Mouse (Mus musculus): ENCODE measurements around the gene Cyb5r3.

Cyb5r3 gene

DNA sequence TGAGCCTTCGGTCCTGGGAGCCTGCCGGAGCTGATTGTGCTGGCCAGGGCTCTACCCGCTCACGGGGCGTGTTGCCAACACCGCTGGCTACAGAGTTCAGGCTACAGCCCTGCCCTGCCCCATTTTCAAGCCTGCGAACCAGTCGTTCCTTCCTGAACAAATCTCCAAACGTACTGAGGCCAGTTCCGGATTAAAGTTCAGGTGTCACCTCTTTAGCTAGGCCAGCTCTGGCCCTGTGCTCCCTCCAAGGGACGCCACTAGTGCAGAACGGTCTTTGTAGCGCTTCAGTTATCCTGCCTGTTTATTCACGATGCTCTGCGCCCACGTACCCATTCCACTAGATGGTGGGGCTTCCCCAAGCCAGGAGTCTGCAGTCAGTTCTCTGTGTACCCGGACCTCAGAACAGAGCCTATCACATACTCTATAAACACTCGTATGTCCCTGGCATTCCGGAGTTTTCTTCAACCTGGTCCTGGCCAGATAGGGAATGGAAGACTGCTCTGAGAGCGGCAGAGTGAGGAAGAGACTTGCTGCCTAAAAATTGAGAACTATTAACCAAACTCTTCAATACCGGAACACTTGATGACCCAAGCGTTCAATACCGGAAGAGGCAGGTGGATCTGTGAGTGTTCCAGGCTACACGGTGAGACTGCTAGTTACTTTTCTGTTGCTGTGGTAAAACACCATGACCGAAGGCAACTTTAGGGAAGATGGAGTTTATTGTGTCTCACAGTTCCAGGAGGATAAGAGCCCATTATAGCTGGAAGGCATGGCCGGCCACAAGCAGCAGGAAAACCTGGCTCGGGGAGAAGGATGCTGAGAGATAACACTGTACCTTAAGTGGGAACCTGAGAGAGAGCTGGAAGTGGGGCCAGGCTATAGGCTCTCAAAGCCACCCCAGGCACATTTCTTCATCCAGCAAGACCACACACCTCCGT, at the start of gene Cyb5r3:
TSS of gene Cyb5r3 (minus strand) at position 101 of the 938 bp plus-strand sequence.
- DNase-seq (ENCODE audit: inconsistent ontology term) = no peak

DNA sequence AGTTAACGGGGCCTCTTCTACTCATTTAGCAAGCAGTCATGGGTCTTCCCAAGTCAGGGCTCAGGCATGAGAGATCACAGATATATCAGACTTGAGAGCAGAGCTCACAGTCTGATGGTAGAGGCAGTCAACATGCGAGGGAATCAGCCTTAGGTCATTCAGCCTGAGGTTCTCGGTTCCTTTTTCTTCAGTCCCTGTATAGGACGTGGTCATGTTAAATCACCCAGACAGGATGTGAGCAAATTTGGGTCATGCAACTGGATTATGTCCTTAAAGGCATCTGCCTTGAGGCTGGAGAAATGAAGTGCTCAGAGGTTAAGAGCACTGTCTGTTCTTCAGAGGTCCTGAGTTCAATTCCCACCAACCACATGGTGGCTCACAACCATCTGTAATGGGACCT, 49.3 kb upstream of the Cyb5r3 start:
- DNase-seq (ENCODE audit: inconsistent ontology term) = no peak

DNA sequence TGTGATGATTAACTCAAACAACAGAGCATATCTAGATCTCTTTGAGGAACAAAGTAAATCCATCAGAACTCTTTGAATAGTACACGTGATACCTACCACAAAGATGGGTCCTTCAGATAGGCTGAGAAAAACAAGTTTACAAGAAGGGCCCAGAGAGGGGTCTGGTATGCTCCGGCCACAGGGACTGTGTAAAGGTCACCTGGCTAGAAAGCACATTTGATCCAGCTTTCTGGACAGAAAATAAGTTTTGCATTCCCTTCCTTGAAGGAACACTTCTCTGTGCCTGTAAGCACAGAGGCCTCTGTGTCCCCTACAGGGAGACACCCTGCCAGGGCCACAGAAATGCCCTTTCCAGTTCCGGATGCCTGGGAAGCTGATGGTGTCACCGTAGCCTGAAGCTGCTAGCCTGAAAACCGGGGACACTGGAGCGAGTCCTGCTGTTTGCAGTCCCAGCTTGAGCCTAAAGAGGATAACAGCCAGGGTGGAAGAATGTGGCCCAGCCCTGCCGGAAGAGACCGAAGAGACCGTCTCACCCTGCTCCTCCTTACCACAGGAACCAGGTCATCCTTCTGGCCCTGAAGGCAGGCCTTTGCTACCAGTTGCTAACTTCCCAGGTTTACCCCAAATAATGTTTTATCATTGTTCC, 48.1 kb upstream of the Cyb5r3 start:
- no peak for DNase-seq (ENCODE audit: inconsistent ontology term)

DNA sequence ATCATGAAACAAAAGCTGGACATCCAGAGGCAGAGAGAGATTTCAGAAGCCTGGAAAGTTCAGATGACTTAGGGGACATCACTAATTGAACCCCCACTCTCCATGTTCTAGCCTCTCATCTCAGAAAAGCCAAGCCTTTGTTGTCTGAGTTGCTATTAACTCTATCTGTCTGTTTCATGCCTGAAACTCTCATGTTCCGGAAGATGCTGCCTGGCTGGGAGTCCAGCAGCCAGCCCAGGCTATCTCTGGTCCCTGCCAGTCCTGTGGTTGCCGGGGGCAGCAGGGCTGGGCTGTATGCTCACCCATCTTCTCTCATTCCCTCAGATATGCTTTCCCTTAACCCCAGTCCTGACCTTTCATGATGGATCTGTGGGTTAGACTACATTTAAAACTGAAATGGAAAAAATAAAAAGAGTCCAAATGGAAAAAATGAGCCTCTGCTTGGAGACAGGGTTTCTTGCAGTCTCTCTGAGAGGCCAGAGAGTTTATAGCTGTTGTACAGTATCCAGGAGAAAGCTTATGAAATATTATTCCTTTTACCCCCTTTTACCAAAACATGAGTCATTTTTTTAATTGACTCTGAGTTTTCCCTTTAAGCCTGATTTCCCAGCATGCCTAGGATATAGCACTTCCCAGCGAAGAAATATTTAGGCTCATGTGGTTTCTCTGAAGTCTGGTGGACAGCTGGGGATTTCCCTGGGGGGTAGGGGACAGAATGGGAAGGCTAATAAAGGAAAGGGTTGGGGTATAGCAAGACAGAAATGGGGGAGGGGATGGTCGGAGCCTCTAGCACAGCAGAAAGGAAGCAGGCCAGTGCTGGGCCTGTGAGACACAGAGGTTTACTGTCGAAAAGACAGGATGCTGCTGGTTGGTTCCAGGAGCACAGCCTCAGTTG, 43.2 kb upstream of the Cyb5r3 start:
- peak; percentile 81 for DNase-seq (ENCODE audit: inconsistent ontology term)

DNA sequence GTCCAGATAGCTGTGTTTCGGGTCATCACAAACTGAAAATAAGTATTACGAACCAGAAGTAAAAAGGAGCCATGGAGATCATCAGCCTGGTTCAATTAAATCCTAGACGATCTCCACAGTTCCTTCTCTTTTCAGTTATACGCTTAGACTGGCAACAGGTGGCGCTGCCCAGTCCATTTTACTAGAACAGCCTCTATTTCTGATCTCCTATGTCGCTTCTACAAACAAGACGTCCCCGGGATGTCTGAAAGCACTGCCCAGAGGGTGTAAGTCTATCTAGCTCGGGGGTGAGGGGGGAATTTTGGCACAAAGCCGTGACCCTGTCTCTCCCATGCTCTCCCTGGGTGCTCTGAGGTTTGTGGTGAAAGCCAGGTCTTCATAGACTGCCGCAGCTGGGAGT, 37.8 kb upstream of the Cyb5r3 start:
- DNase-seq (ENCODE audit: inconsistent ontology term) = no peak

DNA sequence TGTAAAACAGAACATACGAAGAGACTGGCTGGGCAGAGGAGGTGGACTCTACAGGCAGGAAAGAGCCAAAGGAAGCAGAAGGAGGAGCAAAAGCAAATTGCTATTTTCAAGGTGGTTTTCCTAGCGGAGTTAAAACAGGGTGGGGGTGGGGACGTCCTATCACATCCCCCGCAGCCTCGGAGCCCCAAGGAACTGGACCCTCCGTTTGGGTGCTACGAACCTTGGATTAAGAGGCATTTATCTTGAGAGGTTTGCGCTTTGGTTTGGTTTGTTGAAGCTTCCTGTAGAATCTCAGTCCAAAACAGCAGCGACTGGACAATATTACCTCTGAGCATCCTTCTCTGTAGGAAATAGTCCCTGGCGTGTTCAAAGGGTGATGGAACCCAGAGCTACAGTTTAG, 37.3 kb upstream of the Cyb5r3 start:
- no peak for DNase-seq (ENCODE audit: inconsistent ontology term)

DNA sequence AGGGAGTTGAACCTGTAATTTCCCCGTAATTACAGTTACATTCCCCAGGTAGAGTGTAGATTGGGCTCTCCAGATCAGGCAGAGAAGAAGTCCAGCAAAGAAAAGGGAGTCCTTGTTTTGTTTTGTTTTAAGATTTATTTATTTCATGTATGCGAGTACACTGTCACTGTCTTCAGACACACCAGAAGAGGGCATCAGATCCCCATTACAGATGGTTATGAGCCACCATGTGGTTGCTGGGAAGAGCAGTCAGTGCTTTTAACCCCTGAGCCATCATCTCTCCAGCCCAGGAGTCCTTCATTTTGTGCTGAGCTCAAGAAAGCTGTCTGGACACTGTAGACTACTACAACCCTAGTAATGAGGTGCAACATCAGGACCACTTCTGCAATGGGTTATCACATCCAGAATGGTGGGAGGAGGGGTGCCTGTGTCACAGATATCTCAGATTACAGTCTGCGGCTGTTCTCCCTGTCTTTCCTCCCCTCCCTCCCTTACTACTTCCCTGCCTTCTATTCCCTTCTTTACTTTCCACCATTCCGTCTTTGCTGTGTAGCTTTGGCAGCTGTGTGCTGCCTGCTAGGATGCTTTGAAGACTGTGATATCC, 36.8 kb upstream of the Cyb5r3 start:
- DNase-seq (ENCODE audit: inconsistent ontology term) = no peak

DNA sequence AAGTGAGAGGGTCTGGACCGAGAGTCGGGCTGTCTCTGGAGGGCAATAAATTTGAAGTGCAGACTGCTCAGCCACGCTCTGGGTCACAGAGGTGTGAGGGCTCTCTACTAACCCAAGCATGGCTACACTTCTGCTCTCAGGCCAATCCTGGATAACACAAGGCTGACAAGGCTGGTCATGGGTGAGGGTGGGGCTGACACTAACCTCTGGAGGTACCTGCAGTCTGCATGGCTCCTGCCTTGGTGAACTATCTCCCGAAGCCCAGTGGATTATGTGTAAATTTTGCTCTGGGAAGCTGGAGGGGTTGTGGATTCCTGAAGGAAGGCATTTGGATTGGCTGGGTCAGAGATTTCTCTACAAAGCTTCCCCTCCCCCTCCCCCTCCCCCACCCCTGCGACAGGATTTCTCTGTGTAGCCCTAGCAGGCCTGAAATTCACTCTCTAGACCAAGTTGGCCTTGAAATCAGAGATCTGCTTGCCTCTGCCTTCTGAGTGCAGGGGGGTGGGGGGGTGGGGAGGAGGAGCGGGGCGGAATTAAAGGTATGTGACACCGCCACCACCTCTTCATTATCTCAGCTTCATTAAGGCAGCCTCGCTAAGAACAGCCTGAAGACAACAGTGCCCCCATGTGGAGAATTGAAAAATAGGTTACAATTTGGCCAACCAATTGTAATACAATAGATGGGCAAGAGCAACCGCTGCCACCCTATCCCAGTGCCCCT, 32.5 kb upstream of the Cyb5r3 start:
- no peak for DNase-seq (ENCODE audit: inconsistent ontology term)

DNA sequence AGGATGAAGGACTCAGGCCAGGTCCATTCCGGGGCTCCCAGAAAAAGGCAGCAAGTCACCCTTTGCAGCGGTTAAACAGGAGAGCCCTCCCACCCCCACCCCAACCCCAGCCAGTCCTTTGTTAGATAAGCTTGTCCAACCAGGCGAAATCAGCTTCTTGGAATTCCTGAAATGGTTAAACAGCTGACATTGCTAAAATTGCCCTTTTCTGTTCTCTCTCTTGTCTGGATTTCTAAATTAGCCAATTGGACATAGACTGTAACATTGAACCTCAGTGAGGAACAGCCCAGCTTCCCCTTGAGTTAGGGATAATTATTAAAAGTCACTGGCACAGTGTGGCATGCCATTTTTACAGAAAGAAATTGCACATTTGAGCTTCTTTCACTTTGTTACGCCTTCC, 30.0 kb upstream of the Cyb5r3 start:
- DNase-seq (ENCODE audit: inconsistent ontology term) = peak; percentile 80

DNA sequence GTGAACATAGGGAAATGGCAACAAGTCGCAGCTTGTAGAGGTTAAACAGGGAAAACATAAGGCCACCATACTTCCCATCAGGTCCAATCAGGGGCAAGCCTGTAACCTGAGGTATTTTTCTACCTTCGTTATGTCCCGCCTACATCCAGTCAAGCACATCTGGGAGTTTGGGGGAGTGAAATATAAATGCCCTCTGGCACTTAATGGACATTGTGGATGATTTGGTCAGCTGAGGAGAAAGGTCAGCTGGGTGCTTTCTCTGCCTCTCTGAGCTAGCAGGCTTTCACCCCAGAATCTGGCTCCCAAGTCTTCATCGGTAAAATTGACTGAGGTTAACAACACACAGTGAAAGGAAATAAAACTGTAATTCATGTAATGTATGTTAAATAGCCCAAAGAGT, 21.0 kb upstream of the Cyb5r3 start:
- DNase-seq (ENCODE audit: inconsistent ontology term) = no peak

DNA sequence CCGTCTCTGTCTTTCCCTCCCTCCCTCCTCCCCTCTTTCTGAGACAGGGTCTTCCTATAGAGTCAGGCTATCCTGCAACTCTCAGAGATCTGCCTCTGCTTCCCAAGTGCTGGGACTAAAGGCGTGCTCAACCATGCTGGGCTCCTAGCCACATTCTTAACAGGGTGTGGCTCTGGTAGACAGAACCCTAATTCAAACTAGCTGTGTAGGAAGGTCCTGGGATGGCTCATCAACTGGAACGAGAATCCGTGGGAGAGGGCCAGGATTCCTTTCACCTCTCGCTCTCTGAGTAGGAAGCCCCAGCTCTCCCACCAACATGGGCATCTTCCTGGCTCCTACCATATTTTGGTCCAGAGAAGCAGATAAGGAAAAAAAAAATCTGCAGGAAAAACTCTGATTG, 10.0 kb upstream of the Cyb5r3 start:
- no peak for DNase-seq (ENCODE audit: inconsistent ontology term)

DNA sequence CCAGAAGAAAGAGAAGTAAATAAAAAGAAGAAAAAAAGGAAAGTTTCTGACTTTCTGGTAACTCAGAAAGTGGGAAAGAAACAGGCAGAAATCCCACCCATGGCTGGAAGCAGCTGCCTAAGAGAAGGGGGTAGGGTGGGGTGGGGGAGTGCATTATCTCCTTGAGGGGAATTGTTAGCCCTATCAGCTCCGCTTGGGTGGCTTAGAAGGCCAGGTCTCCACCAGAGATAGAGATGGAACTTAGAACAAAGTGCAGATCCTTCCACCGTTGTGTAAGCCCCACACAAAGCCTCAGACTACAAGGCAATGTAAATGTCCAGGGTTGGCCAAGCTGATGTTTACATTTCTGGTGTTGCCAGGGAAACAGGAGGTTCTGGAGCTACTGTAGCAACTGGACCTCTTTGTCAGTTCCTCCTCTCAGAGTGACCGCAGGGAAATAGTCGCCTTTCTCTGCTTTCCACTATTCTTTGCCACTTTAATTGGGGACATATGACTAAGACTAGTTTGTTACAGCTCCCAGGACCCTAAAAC, 9.5 kb upstream of the Cyb5r3 start:
- no peak for DNase-seq (ENCODE audit: inconsistent ontology term)

DNA sequence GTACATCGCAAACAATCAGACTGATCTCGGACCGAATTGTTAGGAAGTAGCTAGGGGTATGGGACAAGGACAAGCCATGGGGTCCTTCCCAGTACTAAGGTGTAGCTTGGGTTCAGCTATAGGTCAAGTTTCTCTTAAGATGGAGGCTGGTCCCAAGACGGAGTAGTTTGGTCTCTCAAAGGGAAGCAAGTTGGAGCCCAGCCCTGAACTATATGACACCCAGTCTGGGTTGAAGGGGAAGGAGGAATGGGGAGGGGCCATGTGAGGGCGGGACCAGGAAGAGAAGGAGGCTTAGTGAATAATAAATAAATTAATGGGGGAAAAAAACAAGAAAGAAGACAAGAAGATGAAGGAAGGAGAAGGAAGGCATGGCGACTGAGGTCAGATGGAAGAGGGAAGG, 7.6 kb upstream of the Cyb5r3 start:
- DNase-seq (ENCODE audit: inconsistent ontology term) = no peak

DNA sequence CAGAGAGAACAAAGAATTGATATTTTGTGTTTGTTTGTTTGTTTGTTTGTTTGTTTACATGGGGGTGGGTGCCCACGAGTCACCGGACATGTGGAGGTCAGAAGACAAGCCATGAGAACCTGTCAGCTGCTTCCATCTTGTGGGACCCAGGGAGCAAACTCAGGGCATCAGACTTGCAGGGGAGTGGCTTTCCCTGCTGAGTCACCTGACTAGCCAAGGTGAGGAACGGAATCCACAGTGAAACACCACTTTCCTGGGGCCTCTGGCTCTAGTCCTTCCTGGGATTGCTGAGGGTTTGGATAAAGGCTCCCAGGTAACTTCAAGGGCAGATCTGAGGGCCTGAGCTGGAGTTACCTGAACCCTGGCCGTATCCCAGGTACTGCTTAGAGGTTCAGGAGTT, 4.3 kb upstream of the Cyb5r3 start:
- no peak for DNase-seq (ENCODE audit: inconsistent ontology term)

DNA sequence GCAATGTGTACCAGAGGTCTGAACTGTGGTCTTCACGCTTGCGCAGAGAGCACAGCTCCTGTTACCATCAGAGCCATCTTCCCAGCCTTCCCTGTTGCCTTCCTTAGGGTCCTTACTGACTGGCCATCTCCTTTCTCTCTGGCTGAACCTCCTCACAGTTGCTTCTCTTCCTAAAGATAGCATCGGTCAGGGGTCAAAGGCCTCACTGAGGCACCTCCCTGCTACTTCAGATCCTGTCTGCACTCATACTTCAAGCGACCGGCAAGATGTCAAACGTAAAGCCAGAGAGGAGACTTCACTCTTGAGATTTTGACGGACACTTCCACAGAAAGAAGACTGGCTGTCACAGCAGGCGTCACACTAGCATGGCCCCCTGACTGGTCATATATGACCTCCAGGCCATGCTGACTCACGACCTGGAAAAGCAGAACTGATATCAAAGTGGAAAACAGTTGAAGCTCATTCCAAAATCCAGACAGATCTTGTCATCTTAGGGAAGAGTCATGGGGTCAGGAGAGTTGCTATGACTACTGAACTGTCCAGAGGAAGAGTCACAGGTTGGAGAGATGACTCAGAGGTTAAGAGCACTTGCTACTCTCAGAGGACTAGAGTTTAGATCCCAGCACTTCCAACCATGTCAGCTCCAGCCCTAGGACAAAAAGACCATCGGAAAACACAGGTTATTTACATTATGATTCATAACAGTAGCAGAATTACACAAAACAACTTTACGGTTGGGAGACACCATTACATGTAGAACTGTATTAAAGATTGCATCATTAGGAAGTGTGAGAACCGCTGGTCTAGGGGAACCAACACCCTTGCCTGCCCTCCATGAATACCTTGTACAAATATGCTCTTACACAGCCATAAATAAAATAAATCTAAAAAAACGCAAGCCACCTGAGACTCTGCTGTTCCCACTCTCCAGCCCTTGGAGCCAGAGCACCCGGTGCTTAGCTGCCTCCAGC, 1.8 kb upstream of the Cyb5r3 start:
- DNase-seq (ENCODE audit: inconsistent ontology term) = peak; percentile 33

DNA sequence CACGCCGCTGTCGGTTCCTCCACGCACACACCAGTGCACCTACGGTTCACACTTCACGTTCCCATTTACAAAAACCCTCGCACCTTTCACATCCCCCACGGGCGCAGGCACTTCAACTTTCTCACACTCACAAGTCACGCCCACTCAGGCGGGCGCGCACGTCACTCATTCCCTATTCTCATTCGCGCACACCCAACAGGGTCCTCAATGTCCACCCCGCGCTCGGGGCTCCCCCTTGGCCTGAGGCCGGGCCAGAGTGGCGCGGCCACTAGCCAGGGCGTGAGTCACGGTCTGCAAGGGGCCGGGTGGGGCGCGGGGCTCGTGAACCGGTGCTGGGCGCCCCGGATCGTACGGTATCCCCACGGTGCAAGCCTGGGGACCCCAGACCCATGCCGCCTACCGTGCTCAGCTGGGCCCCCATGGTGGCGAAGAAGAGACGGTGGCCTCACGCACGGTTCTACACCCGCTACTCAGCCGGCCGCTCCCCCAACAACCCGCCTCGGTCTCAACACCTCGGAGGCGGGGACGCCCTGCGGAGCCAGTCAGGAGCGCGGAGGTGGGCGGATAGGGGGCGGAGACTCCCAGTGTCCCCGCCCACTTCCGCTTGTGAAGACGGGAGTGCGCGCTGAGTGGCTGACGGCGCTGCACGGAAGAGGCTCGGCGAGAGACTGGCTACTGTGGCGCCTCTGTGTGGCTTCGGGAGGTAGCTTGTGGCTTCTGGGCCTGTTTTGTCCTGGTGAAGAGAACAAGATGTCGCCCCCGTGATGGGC, 495 bp downstream of the Cyb5r3 start:
- peak; percentile 100 for DNase-seq (ENCODE audit: inconsistent ontology term)

DNA sequence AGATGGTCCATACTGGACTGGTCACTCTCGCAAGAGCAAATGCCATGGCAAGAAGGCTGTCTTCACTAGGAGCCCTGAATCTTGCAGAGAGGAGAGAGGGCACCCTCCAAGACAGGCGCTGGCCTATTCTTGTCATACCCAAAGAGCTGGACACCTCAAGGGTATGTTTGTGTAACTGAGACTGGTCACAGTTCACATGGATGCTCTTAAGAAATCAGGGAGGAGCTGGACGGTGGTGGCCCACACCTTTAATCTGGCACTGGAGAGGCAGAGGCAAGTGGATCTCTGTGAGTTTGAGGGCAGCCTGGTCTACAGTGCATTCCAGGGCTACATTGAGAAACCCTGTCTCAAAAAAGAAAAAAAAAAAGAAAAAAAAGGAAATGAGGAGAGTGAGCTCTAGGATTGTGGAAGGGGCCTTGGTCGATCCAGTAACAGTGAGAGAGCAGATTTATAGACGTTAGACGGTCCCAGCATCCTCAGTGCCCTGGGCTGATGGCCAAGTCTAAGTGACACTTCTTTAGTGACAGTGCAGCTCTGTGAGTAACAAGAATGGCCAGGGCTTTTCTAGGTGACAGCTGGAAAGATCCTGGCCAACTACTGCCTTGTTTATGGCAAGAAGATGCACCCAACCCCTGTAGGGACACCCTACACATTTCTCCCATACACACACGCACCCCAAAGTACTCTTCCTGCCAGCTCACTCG, 1.3 kb downstream of the Cyb5r3 start:
- DNase-seq (ENCODE audit: inconsistent ontology term) = peak; percentile 30
